Mouse (Mus musculus): Measurements from ENCODE around the gene Mettl16.

The Mettl16 gene

GRCm38 (mm10) chr11:74770595-74771207 lies at the start of gene Mettl16:
Gene Mettl16, plus strand, starts transcription at chr11:74770830.
- DNase-seq (ENCODE audit: low read depth, low spot score) = peak; percentile 97

DNA sequence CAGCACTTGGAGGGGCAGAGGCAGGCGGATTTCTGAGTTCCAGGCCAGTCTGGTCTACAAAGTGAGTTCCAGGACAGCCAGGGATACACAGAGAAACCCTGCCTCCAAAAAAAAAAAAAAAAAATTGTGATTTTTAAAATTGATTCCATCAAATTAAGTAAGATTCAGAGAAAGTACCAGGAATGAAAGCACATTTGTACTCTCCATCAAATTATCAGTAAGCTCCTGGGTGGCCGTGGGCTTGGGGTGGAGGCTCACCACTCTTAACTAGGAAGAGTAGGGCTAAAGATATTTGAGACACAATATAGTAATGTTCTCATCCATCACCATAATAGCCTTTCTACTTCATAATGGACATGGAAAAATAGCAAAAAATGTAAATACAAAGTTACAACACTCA lies 49.5 kb upstream of the Mettl16 start:
- DNase-seq (ENCODE audit: low read depth, low spot score) = no peak

- DNase-seq (ENCODE audit: low read depth, low spot score) = no peak
Observed at GRCm38 (mm10) chr11:74721971-74722370, 48.7 kb upstream of the Mettl16 start.

- peak; percentile 83 for DNase-seq (ENCODE audit: low read depth, low spot score)
Observed at GRCm38 (mm10) chr11:74723357-74724234, 47.0 kb upstream of the Mettl16 start.

DNA sequence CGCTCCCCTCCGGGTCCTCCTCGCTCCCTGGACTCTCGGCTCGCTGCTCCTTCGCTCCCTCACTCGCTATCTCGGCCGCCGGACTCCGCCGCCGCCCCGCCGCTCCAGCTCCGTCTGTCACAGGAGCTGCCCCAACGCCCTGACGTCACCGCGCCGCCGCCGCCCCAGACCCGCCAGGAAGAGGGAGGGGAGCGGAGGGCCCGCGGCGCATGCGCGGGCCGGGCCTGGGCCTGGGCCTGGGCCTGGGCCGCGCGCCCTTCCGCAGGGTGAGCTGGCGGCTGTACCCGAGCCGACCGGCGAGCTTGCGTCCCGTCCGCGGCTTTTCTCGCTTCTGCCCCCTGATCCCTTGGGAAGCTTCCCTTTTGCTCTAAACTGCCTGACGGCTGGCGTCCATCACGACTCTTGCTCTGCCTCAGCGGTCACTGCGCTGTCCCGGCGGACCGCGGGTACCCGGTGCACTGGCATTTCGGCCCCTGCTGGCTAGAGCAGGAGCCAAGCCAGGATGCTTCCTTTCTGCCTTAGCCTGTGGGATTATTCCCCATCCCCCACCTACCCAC lies 46.3 kb upstream of the Mettl16 start, which contains the start of gene Pafah1b1:
Pafah1b1 (minus strand) TSS at position 436 of the 557 bp plus-strand sequence.
- DNase-seq (ENCODE audit: low read depth, low spot score) = peak; percentile 87

DNA sequence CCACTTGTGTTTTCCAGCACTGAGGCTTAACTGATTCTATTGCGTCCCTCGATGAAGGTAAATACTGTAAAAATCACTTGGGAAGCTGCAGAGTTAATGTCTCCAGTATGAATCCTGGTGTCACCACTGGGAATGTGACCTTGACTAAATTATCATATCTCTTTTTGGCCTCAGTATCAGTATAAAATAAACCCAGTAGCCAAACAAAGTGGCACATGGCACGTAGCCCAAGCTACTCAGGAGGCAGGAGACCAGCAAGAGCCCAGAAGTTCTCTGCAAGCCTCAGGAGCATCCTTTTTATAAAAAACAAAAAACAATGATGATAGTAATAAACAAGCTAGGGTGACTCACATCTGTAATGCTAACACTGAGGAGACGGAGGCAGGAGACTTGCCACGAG lies 45.4 kb upstream of the Mettl16 start:
- no peak for DNase-seq (ENCODE audit: low read depth, low spot score)

DNA sequence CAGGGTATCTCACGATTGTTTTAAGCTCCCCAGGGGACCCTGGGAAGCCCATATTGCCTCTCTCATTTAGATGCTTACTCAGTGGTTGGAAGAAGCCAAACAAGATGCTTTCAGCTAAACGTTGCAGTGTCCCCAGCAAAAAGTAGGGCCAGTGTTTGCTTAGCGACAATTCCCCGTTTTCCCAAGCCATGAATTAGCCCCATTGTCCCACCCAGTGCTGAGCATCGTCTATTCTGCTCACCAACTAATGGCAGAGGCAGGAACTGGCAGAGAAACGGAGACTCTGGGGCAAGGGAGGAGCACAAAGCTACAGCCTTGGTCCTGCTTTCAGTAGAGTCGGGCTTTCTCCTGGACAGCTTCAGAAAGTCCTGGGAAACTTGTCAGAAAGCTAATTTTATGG lies 35.7 kb upstream of the Mettl16 start:
- DNase-seq (ENCODE audit: low read depth, low spot score) = no peak

DNA sequence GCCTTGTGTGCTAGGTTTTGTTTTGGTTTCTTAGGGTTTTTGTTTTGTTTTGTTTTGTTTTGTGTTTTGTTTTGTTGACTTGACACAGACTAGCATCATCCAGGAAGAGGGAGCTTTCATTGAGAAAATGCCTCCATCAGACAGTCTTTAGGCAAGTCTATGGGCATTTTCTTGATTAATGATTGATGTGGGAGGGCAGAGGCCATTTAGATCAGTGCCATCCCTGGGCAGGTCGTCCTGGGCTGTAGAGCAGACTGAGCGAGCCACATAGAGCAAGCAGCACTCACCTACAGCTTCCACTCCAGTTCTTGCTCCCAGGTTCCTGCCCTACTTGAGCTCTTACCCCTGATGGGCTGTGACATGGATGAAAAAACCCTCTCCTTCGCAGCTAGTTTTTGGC lies 32.8 kb upstream of the Mettl16 start:
- DNase-seq (ENCODE audit: low read depth, low spot score) = no peak

- DNase-seq (ENCODE audit: low read depth, low spot score) = no peak
Observed at GRCm38 (mm10) chr11:74748022-74748421, 22.6 kb upstream of the Mettl16 start.

- DNase-seq (ENCODE audit: low read depth, low spot score) = no peak
Observed at GRCm38 (mm10) chr11:74749241-74749640, 21.4 kb upstream of the Mettl16 start.

GRCm38 (mm10) chr11:74750662-74751351 lies 19.8 kb upstream of the Mettl16 start:
- no peak for DNase-seq (ENCODE audit: low read depth, low spot score)

DNA sequence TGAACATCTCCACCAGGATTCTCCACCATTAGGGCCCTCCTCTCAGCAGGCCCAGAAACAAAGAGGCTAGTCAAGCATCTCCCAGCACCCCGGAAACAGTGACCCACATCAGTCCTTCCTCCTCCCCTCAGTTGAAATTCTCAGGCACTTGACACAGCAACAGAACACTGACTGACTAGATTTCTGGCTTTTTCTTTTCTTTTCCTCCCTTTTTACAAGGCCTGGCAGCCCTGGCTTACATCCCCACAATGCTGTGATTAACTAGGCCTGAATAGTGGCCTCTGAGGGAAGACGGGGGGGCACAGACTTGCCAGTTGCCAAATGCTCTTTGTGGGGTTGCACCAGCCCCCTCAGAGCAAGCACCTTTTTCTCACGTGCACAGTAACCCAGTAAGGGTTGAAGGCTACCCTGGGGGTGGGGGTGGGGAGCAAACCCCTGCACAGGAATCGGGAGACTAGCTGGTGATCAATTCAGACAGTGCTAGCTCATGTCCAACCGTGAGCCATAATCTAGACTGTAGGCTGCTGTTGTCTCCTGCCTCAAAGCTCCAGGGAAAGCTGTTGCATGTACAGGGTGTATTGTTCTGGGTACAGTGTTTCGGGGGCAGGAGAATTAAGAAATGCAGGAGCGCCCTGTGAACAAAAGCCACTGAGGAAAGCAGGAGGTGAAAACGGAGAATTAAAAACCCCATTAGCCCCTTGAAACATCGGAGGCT lies 19.1 kb upstream of the Mettl16 start:
- DNase-seq (ENCODE audit: low read depth, low spot score) = no peak

- DNase-seq (ENCODE audit: low read depth, low spot score) = no peak
Observed at GRCm38 (mm10) chr11:74756631-74757030, 14.0 kb upstream of the Mettl16 start.

DNA sequence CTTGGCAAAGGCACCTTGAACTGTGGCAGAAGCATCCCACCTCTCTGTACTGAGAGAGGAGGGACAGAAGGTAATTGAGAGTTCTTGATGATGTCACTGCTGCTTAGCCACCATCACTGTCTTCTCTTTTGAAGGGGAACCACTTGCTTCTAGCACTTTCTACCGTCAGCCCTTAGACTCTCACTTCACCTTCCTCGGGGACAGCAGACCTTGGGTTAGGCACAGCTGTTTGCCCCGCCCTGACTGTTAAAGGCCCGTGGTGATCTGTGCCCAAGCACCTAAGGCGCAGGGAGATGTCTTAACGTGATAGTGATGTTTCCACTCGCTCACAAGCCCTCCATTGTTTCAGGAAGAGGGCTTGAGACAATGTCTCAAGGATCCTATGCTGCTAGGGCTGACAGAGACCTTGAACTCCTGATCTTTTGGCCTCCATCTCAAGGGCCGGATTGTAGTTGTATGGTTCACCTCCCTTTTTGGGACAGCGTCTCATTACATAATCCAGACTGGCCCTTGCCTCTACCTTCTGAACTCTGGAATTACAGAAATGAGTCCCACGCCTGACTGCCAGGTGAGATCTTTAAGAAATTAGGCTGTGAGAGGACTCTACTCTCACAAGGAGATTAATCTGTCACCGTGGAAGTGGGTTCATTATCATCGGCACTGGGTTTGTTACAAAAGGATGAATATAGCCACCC lies 9.5 kb upstream of the Mettl16 start:
- DNase-seq (ENCODE audit: low read depth, low spot score) = no peak

GRCm38 (mm10) chr11:74763960-74764625 lies 6.5 kb upstream of the Mettl16 start:
- DNase-seq (ENCODE audit: low read depth, low spot score) = no peak

GRCm38 (mm10) chr11:74767469-74767868 lies 3.2 kb upstream of the Mettl16 start:
- DNase-seq (ENCODE audit: low read depth, low spot score) = no peak

DNA sequence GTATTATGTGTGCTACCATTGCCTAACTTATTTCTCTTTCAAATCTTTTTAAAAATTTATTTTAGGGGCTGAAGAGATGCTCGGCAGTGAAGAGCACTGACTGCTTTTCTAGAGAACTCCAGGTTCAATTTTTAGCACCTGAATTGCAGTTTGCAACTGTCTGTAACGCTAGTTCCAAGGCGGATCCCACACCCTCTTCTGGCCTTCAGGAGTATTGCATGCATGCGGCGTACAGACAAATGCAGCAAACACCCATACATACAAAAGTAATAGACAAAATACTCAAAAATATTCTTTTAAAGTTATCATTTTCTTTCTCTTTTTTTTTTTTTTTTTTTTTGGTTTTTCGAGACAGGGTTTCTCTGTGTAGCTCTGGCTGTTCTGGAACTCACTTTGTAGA lies 2.6 kb upstream of the Mettl16 start:
- DNase-seq (ENCODE audit: low read depth, low spot score) = no peak

DNA sequence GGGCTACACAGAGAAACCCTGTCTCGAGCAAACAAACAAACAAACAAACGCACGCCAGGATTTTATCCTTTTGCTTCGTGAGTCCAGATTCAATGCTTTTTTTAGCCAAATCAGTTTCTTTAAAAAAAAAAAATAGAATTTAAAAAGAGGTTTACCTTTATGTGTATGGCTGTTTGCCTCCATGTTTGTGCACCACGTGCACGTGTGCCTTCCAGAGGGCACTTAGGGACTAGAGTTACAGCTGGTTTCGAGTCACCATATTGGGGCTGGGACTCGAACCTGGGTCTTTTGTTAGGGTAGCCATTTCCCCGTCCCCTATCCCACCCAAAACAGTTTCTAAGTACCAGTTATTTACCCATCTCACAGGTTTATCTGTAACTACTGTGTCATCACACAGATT lies 593 bp upstream of the Mettl16 start:
- no peak for DNase-seq (ENCODE audit: low read depth, low spot score)

GRCm38 (mm10) chr11:74771234-74771633 lies 604 bp downstream of the Mettl16 start:
- DNase-seq (ENCODE audit: low read depth, low spot score) = no peak

- DNase-seq (ENCODE audit: low read depth, low spot score) = no peak
Observed at GRCm38 (mm10) chr11:74771650-74772049, 1.0 kb downstream of the Mettl16 start.
